Mouse (Mus musculus) midbrain, postnatal 0 days (tissue): Measurements from ENCODE around the gene Myh7b. TPM values are rescaled to one million over a fixed set of nuclear protein-coding genes. Genes with fewer than 3 reads are reported as not detected.

Experiments used
- ATAC-seq: fragments of 200-750 bp; cut with Nextera tagmentation; 2 replicates; pipeline ENCODE4 v1.8.0; 2017; ENCODE audit warnings: moderate number of reproducible peaks, mild to moderate bottlenecking, moderate TSS enrichment, moderate library complexity; ENCODE audit not compliant: low FRiP score
- DNase-seq: peaks from one replicate; pipeline ENCODE4 v3.0.0-alpha.2; 2015; ENCODE audit warnings: low spot score
- H3K27ac ChIP-seq: fragments of 300-500 bp; sonication (generic); 2 replicates; pipeline ENCODE4 v1.5.1; 2014; ENCODE audit warnings: low read depth, mild to moderate bottlenecking, low read length, mixed read lengths
- H3K27me3 ChIP-seq: fragments of 300-500 bp; sonication (generic); 2 replicates; pipeline ENCODE4 v1.6.1; 2014; ENCODE audit warnings: low read length, control low read depth, mixed read lengths; ENCODE audit not compliant: insufficient read depth
- H3K36me3 ChIP-seq: fragments of 300-500 bp; sonication (generic); 2 replicates; pipeline ENCODE4 v1.6.1; 2014; ENCODE audit warnings: low read length, control low read depth, mixed read lengths; ENCODE audit not compliant: insufficient read depth
- H3K4me1 ChIP-seq: fragments of 300-500 bp; sonication (generic); 2 replicates; pipeline ENCODE4 v1.6.1; 2014; ENCODE audit warnings: mild to moderate bottlenecking, control low read depth, antibody characterized with exemption, low read length, mixed read lengths; ENCODE audit not compliant: insufficient read depth
- H3K4me2 ChIP-seq: fragments of 300-500 bp; sonication (generic); 2 replicates; pipeline ENCODE4 v1.6.1; 2014; ENCODE audit warnings: low read depth, mild to moderate bottlenecking, low read length, mixed read lengths; ENCODE audit not compliant: poor library complexity, severe bottlenecking
- H3K4me3 ChIP-seq: fragments of 300-500 bp; sonication (generic); 2 replicates; pipeline ENCODE4 v1.5.1; 2014; ENCODE audit warnings: low read depth, mild to moderate bottlenecking, low read length, moderate library complexity
- H3K9ac ChIP-seq: fragments of 300-500 bp; sonication (generic); replicated peaks from 2 replicates; pipeline ENCODE4 v1.6.1; 2014; ENCODE audit warnings: mild to moderate bottlenecking, low read length, moderate library complexity, mixed read lengths; ENCODE audit not compliant: poor library complexity, severe bottlenecking
- H3K9me3 ChIP-seq: fragments of 300-500 bp; sonication (generic); 2 replicates; pipeline ENCODE4 v1.6.1; 2016; ENCODE audit warnings: low read length, control low read depth
- CTCF ChIP-seq: IDR thresholded peaks from 2 replicates; pipeline ENCODE4 v1.5.1; 2016; ENCODE audit warnings: antibody characterized with exemption, mild to moderate bottlenecking
- WGBS: fragments of 180-500 bp; shearing (Covaris S2); extraction: QIAGEN DNeasy Blood & Tissue Kit; methylation state at CpG from one replicate; pipeline ENCODE4 v1.1.7; 2014; 5-methylcytosine and 5-hydroxymethylcytosine counted together
- polyA plus RNA-seq: library from polyadenylated mRNA; unstranded; fragments of >200 nt; fragmentation: Nextera tagmentation; extraction: Ambion mirVana; gene quantifications from 2 replicates; pipeline ENCODE4 v1.2.1, GENCODE M21; 2015
- total RNA-seq: library from RNA; depleted of rRNA; stranded (reverse); fragments of >200 nt; gene quantifications from 2 replicates; pipeline ENCODE4 v1.2.3, GENCODE M21; 2014; rRNA removed

Myh7b gene
- 0.14 and 0.38 TPM in 2 replicates for total RNA-seq
- 1.5 and 3.4 TPM in 2 replicates for polyA plus RNA-seq

DNA sequence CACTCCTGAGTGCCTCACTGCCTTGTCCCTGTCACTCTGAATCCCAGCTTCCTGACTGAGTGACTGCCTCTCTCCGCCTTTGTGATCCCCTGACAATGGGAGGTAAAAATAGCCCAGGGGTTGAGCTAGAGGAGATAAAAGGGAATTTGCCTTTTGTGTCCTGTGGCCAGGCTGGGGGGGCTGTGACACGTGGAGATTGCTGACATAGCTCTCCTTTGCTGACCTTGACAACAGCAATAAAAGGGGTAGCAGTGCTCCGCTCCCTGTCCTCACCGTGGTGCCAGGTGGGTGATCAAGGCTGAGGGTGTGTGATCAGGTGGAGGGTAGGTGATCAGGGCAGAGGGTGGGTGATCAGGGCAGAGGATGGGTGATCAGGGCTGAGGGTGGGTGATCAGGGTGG, at the start of gene Myh7b:
Gene Myh7b, plus strand, starts transcription at position 235 of the 400 bp plus-strand sequence.
- 30% methylated on average over 4 of the region's 4 CpGs for WGBS
- no peak within 1 kb of the TSS for H3K4me2 ChIP-seq
- DNase-seq (no peak), ATAC-seq (no peak)
- no peaks in the 10 kb centered on the region for H3K27me3 ChIP-seq
- H3K4me3 ChIP-seq: no peak within 1 kb of the TSS
- no peaks in the 10 kb centered on the region for H3K9me3 ChIP-seq
- H3K9ac ChIP-seq: no peak within 1 kb of the TSS
- TF ChIP-seq CTCF: no peak
- no peak within 1 kb of the TSS for H3K27ac ChIP-seq
- H3K4me1 ChIP-seq: peaks cover 3% of the 10 kb centered on the region; the same call in 1 of the 2 replicates
- no peaks in the 10 kb centered on the region for H3K36me3 ChIP-seq

DNA sequence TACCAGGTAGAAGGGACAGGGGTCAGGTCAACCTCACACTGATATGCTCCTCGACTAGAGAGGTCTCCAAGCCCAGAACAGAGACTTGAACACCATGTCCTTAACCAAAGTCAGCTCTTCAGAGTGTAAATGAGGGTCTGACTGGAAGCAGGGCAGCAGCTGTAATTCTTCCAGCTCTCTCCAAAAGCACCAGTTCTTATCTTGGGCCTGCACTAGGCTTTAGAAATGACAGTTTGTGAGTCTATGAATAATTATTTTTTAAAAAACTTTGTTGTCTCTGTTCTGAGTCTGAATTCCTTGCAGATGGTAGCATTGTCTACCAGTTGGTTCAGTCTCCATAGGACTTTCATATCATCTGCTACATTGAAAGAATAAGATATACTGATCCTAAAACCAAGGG, 48.8 kb upstream of the Myh7b start:
- WGBS: 52% methylated on average over 1 of the region's 1 CpGs
- Histone ChIP-seq H3K4me3 (no peak overlapping the region), H3K4me1 (no peaks in the 10 kb centered on the region), H3K36me3 (peaks cover 30% of the 10 kb centered on the region), H3K27ac (no peak overlapping the region), H3K27me3 (no peaks in the 10 kb centered on the region), H3K9me3 (no peaks in the 10 kb centered on the region), H3K9ac (no peak overlapping the region), H3K4me2 (no peak overlapping the region)
- no peak for TF ChIP-seq CTCF
- no peak for ATAC-seq
- no peak for DNase-seq

DNA sequence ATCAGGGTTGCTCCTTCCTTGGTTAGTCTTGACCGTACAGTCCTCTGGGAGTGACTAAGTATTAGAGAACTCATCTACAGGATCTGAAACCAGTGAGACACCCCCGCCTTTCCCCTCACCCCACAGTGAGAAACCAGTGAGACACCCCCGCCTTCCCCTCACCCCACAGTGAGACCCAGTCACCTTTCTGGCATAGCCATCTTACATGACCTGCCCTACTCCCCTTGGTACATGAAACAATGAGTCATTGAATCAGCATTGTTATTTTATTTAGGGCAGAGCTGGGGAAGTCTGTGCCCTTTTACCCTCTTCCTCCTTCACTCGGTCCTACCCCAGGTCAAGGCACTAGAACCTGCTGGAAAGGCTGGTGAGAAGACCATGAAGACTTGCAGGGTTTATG, 48.1 kb upstream of the Myh7b start:
- H3K4me3 ChIP-seq: no peak overlapping the region
- H3K9me3 ChIP-seq: no peaks in the 10 kb centered on the region
- 86% methylated on average over 4 of the region's 4 CpGs for WGBS

DNA sequence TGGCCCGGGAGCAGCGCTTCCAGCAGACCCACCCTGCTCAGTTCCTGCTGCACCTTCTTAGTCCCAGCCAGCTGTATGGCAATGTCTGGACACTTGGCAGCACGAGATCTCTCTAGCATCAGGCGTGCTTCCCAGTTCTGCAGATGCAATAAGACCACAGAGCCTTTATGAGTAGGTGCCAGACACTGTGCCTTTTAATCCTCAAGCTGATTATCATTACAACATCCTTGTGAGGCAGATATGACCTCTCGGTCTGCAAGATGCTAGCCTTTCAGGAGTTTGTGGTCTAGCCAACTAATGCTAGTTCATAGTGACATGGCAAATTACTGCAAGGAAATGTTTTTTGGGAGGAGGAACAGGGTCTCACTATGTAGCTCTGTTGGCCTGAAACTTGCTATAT, 43.3 kb upstream of the Myh7b start:
- DNase-seq (no peak), ATAC-seq (no peak)
- Histone ChIP-seq H3K4me3 (no peak overlapping the region), H3K9me3 (no peaks in the 10 kb centered on the region), H3K27me3 (no peaks in the 10 kb centered on the region), H3K27ac (no peak overlapping the region), H3K4me1 (no peaks in the 10 kb centered on the region), H3K4me2 (no peak overlapping the region), H3K9ac (no peak overlapping the region), H3K36me3 (peaks cover 20% of the 10 kb centered on the region)
- TF ChIP-seq CTCF: no peak
- WGBS: 80% methylated on average over 5 of the region's 5 CpGs

More for the DNA sequence above, 48.1 kb upstream of the Myh7b start:
- Histone ChIP-seq H3K4me2 (no peak overlapping the region), H3K27me3 (no peaks in the 10 kb centered on the region), H3K9ac (no peak overlapping the region), H3K27ac (no peak overlapping the region), H3K4me1 (no peaks in the 10 kb centered on the region), H3K36me3 (peaks cover 30% of the 10 kb centered on the region)
- ATAC-seq (no peak), DNase-seq (no peak)
- TF ChIP-seq CTCF: no peak

DNA sequence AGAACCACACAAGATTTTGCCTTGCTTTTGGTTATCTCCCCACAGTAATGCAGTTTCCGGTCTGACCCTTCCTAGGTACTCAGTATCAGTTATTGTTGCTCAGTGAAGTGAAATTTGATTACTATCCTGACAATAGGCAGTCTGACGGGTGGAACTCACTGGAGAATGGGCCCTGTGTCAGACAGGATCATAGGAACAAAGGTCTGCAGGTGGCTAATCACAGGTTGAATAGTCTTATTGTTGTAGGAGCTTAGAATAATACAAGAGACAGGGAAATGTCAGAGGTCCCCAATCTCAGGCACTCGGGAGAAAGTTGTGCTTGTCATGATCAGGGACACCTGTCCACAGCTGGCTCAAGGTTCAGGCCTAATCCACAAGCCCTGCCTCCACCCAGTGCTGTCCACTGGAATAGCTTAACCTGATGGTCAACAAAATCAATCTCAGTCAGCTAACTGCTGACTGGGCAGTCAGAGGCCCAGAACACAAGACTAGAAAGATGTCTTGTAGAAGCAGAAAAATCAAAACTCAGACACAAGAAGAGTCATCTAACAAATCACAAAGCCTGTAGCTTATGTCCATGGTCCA, 41.7 kb upstream of the Myh7b start:
- Histone ChIP-seq H3K4me1 (no peaks in the 10 kb centered on the region), H3K4me2 (no peak overlapping the region), H3K9ac (no peak overlapping the region), H3K27ac (no peak overlapping the region), H3K36me3 (peaks cover 10% of the 10 kb centered on the region; the same call in 1 of the 2 replicates), H3K27me3 (no peaks in the 10 kb centered on the region), H3K4me3 (no peak overlapping the region), H3K9me3 (no peaks in the 10 kb centered on the region)
- no peak for DNase-seq
- WGBS: 10% methylated on average over 3 of the region's 3 CpGs
- no peak for ATAC-seq
- TF ChIP-seq CTCF: no peak

DNA sequence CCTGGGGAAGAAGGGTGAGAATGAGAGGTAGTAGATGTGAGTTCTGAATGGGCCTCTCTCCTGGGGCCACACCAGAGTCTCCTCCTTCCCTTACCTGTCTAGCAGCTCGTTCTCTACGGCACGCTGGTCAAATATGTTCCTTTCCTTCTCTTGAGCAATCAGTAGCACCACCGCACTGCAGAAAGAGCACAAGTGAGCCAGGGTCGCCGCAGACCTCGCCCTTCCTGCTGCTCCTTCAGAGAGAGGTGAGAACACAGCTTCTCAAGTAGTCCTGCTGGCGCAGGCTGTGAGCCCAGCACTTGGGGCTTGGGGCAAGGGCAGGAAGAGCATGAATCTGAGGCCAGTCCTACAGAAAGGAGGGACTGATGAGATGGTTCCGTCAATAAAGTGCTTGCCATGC, 38.0 kb upstream of the Myh7b start:
- WGBS: 95% methylated on average over 9 of the region's 9 CpGs
- Histone ChIP-seq H3K27me3 (no peaks in the 10 kb centered on the region), H3K27ac (no peak overlapping the region), H3K36me3 (peaks cover 6% of the 10 kb centered on the region; the same call in 1 of the 2 replicates), H3K9me3 (no peaks in the 10 kb centered on the region), H3K9ac (no peak overlapping the region), H3K4me1 (no peaks in the 10 kb centered on the region), H3K4me3 (no peak overlapping the region), H3K4me2 (no peak overlapping the region)
- no peak for TF ChIP-seq CTCF
- no peak for ATAC-seq
- DNase-seq: no peak
